Mouse (Mus musculus) right cerebral cortex, postnatal 4 days (tissue): ENCODE results near the gene Ksr2.
"Not testable (repeated sequence)": the region's sequence is repeated elsewhere in the genome, so short reads cannot be mapped to it uniquely, and the experiment has no call there.

ENCODE experiments used
- DNase-seq: peaks from one replicate; pipeline ENCODE4 v3.0.0-alpha.2; 2022

The Ksr2 gene

DNA sequence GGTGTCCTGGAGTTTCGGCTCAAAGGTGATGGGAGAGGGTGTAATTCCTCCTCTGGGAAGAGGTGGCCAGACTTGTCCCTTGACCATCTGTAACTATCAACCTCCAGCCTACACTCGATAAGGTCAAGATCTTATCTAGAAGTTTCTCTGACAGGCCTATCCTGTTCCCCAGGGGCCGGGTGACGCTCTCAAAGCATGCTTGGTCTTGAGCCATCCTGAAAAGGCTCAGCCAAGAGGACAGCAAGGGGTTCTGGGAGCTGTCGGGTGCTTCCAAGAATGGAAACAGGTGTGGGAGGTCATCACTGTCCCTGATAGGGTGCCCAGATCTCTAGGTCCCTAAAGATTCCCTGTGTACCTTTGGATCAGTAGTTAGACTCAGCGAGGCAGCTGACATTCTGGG is 4.4 kb upstream of the Ksr2 start:
- no peak for DNase-seq

DNA sequence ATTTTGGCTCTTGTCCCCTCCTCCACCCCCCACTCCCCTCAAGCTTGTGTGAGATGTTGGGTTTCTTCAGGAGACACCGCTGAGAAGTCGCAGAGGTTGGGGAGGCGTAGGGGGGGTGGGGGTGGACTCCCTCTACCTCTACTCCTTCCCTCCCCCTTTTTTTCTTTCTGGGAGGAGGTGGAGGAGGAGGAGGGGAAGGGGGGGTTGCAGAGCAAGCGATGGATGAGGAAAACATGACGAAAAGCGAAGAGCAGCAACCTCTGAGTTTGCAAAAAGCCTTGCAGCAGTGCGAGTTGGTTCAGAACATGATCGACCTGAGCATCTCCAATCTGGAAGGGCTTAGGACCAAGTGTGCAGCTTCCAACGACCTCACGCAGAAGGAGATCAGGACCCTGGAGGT is 811 bp downstream of the Ksr2 start:
- peak; percentile 13 for DNase-seq

DNA sequence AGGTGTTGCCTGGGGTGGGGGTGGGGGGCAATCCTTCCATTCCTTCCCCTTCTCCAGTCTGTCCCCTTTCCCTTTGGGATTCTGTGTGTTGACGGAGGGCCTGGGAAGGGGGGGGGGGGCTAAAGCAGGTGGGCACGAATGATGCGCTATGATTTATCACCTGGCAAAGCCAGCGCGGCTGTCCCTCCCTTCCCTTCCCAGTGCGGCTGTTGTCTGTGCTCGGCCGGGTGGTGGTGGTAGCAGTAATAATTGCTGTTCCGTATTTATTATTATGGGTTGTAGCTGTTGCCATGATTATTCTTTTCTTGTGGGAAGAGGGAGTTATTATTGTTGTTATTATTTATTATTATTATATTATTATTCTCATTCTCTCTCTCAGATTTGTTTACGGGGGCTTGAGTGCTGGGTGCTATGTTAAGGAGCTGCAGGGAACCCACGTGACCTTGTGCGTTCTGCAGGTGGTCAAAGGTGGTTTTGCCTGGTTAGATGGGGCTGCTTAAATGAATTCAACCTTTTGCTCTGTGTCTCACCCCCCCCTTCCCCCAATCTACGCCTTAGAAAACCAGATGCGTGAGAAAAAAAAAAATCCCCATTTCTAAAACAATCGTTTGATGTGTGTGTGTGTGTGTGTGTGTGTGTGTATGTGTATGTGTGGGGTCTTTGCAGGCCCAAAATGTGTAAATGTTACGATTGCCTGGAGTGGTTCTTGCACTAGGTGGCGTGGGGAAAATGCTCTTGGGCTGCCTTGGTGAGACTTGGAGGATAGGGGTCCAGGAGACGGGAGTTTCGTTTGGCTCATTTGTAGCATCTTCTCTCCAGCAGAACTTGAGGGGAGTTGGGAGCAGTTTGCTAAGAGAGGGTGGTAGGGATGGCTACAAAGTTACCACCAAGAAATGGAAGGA is 1.5 kb downstream of the Ksr2 start:
- DNase-seq: peak; percentile 13

DNA sequence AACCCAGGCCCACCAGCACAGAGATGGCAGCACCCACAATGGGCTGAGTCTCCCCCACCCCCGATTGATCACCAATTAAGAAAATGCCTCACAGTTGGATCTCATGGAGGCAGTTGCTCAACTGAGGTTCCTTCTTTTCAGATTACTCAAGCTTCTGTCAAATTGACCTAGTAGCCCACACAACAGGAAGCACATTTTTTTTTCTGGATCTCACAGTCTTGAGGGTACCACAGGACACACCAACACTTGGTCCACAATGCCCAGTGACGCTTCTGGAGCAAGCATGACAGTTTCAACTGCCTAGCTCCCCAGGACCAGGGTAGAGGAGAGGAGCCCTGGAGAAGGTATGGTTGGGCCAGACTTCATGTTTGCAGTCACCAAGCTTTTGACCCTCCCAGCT is 3.6 kb downstream of the Ksr2 start:
- no peak for DNase-seq

DNA sequence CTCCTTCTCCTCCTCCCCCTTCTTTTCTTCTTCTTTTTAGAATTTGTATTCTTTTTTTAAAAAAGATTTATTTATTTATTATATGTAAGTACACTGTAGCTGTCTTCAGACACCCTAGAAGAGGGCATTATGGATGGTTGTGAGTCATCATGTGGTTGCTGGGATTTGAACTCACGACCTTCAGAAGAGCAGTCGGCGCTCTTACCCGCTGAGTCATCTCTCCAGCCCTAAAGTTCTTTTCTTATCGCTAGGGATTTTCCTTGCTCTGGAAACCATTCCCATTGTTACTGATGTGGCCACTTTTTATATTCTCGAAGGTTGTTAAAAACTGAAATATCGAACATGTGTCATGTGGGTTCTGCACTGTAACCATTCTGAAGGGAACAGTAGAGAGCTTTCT is 19.7 kb downstream of the Ksr2 start:
- DNase-seq: not testable (repeated sequence)

DNA sequence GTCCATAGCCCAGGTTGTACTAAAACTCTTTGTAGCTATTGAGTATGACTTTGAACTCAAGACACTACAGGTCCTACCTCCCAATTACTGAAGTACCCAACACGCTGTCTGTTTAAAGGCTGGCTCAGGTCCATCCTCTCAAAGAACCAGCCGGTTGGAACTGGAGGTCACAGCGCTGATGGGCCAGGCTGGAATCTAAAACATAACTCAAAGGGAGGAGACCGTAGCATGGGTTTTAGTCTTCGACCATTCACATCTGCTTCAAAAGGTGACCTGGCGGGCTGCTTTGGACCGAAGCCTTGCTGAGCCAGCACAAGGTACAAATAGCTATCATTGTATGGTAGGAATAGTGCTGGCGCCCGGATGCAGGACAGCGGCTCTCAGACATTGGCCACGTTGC is 26.5 kb downstream of the Ksr2 start:
- DNase-seq: no peak

DNA sequence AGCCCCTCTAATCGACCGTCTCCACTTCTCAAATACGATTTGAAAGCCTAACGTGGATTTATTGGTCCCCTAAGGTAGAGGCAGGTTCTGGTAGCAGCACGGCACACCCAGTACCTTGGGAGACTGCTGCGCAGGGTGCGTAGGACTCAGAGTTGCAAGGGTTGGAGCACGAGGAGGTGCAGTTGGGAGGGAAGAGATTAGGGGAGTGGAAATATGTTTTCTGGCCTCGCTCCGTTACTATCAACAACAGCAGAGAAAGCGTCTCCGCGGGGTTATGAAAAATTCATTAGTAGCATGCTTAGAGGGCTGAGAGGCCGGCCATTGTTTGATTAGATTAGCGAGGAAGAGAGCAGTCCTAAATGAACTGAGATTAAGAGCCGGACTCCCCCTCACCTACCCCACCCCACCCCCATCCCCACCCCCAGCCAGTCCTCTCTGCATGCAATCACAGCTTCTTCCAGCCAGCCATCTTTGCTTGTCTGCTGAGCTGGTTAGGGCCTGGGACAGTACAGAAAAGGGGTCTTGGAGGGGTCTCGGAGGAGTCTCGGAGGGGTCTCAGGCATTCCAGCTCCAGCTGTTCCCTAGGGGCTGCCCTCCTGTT is 27.5 kb downstream of the Ksr2 start:
- no peak for DNase-seq

DNA sequence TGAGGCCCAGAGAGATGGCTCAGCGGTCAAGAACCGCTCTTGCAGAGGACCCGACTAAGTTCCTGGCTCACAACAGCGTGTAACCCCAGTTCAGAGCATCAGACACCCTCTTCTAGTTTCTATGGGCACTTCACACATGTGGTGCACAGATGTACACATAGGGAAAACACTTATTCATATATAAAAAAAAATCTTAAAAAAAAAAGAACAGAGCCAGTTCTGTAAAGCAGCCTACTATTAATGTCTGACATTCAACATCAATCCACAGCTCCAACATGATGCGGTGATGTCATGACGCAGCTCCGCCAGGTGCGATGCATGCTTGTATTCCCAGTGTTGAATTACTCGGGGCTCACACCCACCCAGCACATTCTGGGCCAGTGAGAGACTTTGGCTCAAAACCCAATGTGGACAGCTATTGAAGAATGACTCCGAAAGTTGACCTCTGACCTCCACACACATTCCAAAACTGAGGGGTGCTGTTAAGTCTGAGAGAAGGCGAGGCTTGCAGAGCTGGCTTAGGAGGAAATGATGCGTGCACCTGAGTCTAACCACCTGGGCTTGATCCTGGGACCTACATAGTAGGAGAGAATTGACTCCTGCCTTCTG is 28.5 kb downstream of the Ksr2 start:
- no peak for DNase-seq

DNA sequence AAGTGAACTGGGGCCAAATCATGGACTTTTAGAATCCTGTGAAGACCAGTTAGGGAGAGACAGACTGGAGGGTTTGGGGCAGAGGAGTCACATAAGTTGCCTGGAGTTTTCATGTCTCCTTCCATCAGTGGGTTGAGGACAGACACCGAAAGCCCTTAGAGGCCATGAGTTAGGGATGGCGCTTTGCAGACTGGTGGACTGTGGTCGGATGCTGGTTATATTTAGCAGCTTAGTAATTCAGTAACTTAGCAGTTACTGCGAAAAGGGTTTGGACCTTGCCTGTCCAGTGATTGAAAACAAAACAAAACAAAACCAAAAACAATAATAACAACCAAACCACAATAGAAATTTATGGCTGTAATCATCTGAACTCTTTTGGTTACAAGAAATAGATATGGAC is 29.3 kb downstream of the Ksr2 start:
- no peak for DNase-seq

DNA sequence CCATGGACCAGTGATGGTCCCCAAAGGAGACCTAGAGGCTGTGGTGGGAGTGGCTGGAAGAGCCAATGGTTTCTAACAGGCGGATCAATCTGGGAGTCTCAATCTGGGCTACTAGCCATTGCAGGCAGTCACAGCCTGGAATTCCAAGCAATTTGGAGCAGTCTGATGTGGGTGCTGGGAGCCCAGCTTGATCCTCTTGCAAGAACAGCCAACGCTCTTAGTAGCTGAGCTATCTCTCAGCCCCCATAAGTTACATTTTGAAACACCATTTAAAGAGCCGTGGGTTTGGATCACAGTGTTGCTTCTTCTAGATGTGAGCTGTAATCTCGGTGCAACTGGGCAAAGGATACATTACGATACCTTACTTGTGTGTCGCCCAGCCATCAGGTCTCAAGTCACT is 30.1 kb downstream of the Ksr2 start:
- DNase-seq: no peak

DNA sequence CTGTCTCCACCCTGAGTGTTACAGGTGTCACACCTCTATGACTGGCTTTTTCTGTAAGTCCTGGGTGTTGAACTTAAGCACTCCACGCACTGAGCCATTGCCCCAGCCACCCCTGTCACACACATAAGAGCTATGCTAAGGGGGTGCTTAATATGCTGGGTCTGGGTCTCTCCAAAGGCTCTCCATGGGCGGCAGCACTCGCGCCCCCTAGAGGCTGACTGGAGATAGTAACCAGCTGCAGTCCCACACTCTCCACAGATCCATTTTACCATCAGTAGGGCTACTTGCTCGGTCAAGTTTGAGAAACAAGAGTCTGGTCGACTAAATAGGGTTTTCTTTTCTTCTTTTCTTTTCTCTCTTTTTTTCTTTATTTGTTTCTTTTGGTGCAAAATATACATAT is 33.9 kb downstream of the Ksr2 start:
- no peak for DNase-seq

DNA sequence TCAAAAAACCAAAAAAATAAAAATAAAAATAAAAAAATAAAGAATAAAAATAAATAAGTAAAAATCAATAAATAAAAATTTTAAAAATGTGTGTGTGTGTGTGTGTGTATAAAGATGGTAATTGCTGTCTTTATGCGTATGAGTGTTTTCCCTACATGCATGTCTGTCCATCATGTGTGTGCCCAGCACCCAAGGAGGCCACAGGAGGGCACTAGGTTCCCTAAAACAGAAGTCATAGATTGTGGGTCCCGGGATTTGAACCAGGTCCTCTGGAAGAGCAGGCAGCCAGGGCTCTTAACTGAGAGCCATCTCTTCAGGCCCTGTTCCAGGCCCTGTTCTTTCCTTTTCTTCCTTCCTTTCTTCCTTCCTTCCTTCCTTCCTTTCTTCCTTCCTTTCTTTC is 38.2 kb downstream of the Ksr2 start:
- DNase-seq: no peak

DNA sequence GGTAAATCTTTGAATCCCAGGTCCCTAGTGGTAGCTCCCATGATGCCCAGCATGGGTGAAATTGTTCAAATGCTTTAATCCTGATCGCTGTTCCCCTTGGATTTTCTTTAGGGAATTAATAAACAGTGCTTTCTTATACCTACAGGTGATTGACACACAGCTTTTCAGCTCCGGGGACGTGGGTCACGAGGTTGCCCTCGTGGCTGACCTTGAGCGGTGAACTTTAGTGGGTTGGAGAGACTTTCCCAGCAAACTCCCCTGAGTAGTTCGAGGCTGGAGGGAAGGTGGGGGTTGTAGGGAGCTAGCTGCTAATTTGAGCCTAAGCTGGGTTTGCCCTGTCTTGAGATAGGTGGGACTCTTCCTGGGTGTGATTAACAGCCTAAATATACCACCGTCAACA is 41.7 kb downstream of the Ksr2 start:
- no peak for DNase-seq

DNA sequence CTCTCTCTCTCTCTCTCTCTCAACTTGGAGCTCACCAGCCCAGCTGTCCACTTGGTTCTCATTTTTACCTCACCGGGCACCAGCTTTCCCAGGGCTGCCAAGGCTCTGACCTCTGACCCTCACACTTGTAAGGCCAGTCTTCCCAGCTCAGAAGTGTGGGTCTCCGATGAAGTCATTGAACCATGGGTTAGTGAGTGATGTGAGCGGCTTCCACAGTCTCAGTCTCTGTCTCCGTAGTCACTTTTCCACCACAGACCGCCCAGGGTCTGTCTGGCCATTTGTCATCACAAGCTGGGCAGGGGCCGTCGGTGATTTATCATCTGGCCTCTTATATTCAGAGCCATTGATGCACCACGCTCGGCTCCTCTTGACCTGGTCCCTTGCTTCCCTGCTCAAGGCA is 43.3 kb downstream of the Ksr2 start:
- no peak for DNase-seq

DNA sequence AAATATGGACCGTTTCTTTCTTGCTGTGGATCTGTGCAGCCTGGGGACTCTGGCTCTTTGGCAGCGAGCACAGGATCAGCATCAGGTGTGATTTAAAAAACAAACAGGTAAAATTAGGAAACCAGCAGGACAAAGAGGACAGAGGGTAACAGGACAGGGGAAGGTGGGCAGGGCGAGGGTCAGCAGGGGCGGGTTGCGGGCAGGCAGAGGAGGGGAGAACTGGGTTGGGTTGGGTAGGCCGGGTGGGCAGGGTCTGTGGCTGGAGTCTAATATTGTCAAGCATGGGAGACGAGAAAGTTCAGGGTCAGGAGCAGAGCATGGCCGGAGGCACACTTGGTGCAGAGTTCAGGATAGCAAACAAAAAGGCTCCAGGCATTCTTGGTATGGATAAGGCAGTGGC is 43.8 kb downstream of the Ksr2 start:
- DNase-seq: no peak

DNA sequence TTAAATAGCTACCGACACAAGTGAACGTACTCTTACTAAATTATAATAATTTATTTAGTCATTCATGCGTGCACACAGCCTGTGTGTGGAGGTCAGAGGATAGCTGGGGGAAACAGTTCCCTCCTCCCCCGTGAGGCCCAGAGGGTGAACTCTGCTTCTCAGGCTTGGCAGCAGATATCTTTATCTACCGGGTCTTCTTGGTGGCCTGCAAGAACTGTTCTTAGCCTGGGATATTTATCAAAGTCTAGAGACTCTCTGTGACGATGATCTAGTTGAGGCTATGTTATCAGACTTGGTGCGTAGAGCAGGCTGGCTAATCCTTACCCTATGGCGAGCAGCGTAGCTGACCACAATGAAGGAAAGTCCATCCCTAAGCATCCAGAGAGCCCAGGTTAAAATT is 45.1 kb downstream of the Ksr2 start:
- DNase-seq: no peak

DNA sequence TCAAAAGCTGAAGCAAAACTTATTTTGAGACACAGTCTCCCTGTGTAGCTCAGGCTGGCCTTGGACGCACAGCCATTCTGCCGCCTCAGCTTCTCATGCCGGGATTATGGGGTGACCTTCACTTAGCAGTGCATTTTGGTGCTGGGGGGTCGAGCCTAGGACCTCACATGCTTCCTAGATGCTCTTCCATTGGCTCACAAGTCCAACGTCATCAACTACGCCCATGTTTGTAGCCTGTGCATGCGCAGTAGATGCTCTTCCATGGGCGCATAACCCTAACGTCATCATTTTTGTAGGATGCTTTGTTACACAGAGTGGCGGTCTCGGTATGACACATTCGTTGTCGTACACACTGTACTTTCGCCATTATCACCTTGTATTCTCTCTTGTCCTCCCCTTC is 46.5 kb downstream of the Ksr2 start:
- DNase-seq: no peak

DNA sequence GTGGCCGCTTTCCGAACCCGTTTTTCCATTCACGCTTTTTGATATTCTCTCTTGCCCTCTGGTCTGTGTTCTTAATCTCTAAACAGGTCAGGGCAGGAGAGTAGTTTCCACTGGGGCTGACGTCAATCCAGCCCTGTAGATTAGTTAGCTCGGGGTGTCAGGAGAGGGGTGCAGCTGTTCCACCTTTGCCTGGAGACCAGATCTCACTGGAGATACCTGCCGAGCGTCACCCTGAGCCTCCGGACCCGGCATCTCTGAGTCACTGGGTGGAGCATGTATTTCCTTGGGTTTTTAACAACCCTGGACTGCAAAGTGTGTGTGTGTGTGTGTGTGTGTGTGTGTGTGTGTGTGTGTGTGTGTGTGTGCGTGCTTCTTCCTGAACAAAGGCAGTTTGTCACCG is 53.3 kb downstream of the Ksr2 start:
- no peak for DNase-seq

DNA sequence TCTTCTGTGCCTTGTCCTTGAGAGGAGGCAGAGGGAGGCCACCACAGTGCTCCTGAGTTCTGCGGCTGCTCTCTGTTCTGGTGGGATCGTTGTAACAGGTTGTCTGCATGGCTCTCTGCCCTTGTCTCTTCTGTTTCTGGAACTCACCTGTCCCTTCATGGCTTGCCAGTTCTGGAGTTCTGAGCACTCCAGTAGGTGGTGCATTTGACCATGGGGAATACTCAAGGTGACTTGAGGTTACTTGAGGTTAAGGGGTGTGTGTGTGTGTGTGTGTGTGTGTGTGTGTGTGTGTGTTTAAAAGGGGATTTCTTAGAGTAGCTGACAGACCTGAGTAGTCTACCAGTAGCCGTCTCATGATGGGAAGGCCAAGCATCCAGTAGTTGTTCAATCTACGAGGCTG is 55.2 kb downstream of the Ksr2 start:
- DNase-seq: no peak

DNA sequence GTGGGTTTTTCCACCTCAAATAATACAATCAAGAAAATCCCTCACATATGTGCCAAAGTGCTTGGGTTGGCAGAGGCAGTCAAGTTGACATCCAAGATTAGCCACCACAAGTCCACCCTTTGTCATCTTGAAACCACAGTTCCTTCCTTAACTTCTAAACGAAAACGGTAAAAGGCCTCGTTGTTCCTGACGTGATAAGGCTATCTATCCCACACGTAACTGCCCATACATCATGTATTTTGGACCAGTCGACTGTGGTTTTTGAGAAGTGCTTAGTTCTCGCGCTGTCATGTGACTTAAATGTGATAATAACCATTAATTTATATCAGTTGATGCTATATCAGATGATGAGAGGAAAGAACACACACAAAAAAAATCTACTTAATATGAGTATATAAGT is 55.8 kb downstream of the Ksr2 start:
- no peak for DNase-seq

DNA sequence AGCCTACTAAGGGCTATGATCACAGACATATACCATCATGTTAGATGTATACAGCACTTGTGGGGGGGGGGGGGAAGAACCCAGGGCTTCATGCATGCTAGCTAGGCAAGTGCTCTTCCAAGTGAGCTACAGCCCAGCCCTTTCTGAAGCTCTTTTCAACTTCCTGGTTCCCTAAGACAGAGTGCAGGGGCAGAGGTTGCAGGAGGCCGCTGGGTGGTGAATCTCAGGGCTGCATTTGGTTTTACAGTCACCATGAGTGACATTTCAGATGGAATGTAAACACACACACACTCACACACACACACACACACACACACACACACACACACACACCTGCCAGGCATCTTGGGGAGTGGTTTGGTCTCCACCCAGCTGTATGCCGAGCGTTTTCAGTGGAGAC is 67.4 kb downstream of the Ksr2 start:
- DNase-seq: no peak

DNA sequence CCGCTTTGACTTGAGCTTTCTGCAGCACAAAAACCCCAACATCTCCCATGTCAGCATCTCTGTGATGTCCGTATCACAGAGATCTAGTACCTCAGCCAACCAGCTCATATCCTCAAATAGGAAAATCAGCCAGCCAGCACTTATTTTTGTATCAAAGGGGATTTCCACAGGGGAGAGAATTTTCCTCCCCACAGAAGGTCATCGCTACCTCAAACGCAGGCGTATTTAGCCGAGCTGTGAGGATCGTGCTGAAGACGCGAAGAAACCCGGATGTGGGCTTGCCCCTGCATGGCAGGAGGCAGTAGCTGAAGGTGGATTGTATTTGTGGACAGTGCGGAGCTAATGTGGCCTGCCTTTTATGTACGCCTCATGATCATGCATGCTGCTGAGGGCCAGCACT is 67.8 kb downstream of the Ksr2 start:
- DNase-seq: no peak

DNA sequence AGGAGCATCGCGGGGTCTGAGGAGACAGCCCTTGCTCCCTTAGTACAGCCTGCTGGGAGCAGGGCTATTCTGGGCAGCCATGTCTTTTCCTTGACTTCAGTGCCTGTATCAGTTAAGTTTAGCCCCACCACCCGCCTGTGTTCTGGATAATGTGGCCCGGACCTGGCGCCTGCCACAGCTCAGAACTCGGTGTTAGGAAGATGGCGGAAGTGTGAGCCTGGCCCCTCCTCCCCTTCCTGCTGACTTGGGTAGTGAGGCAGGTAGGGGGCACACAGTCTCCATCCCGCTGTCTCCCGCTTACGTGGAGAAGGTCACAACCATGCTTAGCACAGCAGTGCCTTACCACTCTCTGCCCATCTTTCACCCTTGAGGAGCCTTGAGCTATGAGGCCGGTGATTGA is 68.2 kb downstream of the Ksr2 start:
- no peak for DNase-seq

DNA sequence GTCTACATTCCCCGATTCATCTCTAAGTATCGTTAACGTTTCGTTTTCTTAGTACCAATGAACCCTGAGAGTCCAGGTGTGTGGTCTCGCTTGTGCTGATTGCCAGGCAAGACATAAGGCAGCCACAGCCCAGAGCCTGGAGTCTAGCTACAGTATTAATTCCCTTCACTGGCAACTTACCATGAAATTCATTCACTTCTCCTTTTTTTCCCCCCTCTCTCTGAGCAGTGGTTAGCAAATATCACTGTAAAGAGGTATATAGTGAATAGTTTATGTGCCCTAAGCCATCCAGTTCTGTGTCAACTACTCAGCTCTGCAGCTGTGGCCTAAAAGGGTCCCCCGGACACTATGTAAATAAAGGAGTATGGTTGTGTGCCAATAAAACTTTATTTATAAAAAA is 71.6 kb downstream of the Ksr2 start:
- DNase-seq: no peak

DNA sequence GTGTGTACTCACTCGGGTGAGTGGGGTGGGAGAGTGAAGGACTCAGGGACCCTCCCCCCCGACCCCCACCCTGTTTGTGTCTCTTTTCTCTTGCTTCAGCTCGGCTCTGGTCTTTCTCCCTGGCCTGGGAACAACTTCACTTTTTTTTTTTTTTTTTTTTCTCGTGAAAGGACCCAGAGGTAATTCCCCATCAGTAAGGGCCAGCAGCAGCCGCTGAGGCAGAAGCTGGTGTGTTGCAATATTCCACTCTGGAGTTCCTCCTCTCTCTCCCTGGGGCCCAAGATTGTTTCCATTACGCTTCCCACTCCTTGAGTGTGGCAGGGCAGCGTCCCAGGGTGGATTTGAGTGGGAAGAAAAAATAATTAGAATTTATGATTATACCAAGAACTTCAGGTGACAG is 72.3 kb downstream of the Ksr2 start:
- no peak for DNase-seq
